Mouse (Mus musculus) C2C12 (cell line): Measurements from ENCODE around the gene Ptpn13.

Source experiments
- CEBPB ChIP-seq: IDR thresholded peaks from one replicate; pipeline ENCODE4 v1.6.1; 2011; ENCODE audit warnings: low read depth, mild to moderate bottlenecking, control low read depth, moderate library complexity
- CTCF ChIP-seq: IDR thresholded peaks from one replicate; pipeline ENCODE4 v1.5.1; 2011; ENCODE audit not compliant: control insufficient read depth, insufficient read depth, insufficient read length
- FOSL1 ChIP-seq: IDR thresholded peaks from one replicate; pipeline ENCODE4 v1.8.0; 2011; ENCODE audit warnings: mild to moderate bottlenecking, low read length; ENCODE audit not compliant: poor library complexity, insufficient read depth, severe bottlenecking
- MAX ChIP-seq: IDR thresholded peaks from one replicate; pipeline ENCODE4 v1.6.1; 2011; ENCODE audit warnings: mild to moderate bottlenecking, control low read depth
- MYOG ChIP-seq: IDR thresholded peaks from one replicate; pipeline ENCODE4 v1.6.1; 2011; ENCODE audit not compliant: control insufficient read depth, insufficient read length; ENCODE audit errors: extremely low read depth

DNA sequence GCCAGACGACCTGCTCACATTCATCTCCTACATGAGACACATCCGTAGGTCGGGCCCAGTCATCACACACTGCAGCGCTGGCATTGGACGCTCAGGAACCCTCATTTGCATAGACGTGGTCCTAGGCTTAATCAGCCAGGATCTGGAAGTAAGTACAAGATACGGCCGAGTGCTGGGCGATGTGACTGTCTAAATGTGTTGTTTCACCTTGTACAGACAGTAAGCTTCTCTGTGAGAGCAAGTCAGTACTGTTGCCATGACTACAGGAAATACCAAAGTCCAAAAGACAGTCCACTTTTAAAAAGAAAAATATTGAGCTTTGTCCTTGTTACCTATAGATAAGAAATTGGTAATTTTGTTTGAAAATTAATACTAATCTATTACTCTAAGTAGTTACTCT is 168.6 kb downstream of the Ptpn13 start:
- TF ChIP-seq CEBPB (no peak), FOSL1 (no peak), CTCF (no peak), MAX (no peak), MYOG (no peak)
